Mouse (Mus musculus): ENCODE measurements around the gene Krtcap3. TPM values are rescaled to one million over a fixed set of nuclear protein-coding genes. Genes with fewer than 3 reads are reported as not detected.

Gene Krtcap3
- polyA plus RNA-seq, 1 experiment: 205 TPM

DNA sequence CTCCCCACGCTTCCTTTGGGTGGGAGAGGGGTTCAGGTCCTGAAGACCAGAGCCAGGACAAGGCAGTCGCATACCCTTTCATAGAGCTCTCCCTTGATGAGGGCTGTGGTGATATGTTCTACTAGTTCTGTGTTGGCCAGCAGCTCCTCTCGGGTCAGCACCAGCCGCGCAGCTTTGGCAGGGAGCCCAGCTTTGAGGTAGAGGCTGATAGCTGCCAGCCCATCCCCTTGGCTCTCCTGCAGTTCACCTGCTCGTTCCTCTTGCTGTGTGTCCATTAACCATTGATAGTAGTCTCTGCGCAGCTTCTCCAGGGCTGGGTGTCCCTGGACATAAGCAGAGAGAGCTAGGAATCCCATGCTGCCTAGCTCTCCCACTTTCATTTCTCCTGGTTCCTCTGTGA is 14.6 kb downstream of the Krtcap3 start:
- no peak overlapping the region for H3K4me3 ChIP-seq (ENCODE audit: low read depth, low read length)
- H3K4me1 ChIP-seq (ENCODE audit: control insufficient read depth, insufficient read depth, insufficient read length, low read length): no peaks in the 10 kb centered on the region
- H3K36me3 ChIP-seq (ENCODE audit: control insufficient read depth, insufficient read depth, low read length): peaks cover 4% of the 10 kb centered on the region; the same call in 1 of the 2 replicates
- H3K27ac ChIP-seq (ENCODE audit: insufficient read depth, low read depth, low read length): no peak overlapping the region
- 28% methylated on average over 7 of the region's 7 CpGs for WGBS
- no peak for TF ChIP-seq CTCF (IDR thresholded peaks at IDR 0.05; ENCODE audit: extremely low read depth, insufficient read length, insufficient replicate concordance, low read depth, low read length)
- TF ChIP-seq POLR2A (IDR thresholded peaks at IDR 0.05; ENCODE audit: low read depth, low read length): no peak
- no peaks in the 10 kb centered on the region for H3K27me3 ChIP-seq (ENCODE audit: control insufficient read depth, insufficient read depth, low read length)

DNA sequence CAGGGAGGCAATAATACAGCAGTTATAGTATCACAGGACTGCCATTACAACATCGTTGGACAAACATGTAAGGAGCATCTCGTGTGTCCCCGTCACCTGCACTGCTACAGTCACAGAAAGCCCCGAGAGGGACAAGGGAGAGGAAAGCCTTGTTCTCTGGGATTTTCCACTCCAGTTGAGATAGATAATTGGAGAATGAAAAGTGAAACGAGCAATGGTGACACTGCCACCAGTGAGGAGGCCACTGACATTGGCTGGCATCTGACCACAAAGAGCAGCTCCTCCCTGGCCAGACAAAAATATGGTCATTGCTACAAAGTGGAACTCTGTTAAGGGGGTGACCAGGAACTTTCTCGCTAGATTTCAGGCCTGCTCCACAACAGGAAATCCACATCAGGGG is 16.2 kb downstream of the Krtcap3 start:
- H3K27ac ChIP-seq (ENCODE audit: insufficient read depth, low read depth, low read length): no peak overlapping the region
- H3K27me3 ChIP-seq (ENCODE audit: control insufficient read depth, insufficient read depth, low read length): no peaks in the 10 kb centered on the region
- H3K4me1 ChIP-seq (ENCODE audit: control insufficient read depth, insufficient read depth, insufficient read length, low read length): no peaks in the 10 kb centered on the region
- peaks cover 4% of the 10 kb centered on the region; the same call in 1 of the 2 replicates for H3K36me3 ChIP-seq (ENCODE audit: control insufficient read depth, insufficient read depth, low read length)
- WGBS: 79% methylated on average over 6 of the region's 6 CpGs
- H3K4me3 ChIP-seq (ENCODE audit: low read depth, low read length): no peak overlapping the region
- TF ChIP-seq CTCF (IDR thresholded peaks at IDR 0.05; ENCODE audit: extremely low read depth, insufficient read length, insufficient replicate concordance, low read depth, low read length) (no peak), POLR2A (IDR thresholded peaks at IDR 0.05; ENCODE audit: low read depth, low read length) (no peak)

DNA sequence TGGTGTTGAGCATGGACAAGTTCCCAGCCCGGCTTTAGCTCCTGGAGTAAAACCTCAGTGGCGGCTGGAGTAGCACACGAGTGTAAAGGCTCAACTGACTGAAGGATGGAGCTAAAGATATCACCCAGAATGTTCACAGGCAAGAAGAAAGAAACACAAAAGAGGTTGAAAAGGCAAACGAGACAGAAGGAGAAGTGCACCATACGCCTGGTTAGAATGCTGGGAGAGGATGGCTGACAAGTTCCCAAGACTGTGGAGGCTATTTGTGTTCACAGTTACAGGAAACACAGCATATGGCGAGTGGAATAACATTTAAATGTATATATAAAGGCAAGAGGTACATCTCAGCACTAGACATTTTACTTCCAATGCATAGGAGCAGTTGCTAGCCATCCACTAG is 21.5 kb downstream of the Krtcap3 start:
- no peaks in the 10 kb centered on the region for H3K4me1 ChIP-seq (ENCODE audit: control insufficient read depth, insufficient read depth, insufficient read length, low read length)
- 90% methylated on average over 6 of the region's 6 CpGs for WGBS
- H3K27me3 ChIP-seq (ENCODE audit: control insufficient read depth, insufficient read depth, low read length): no peaks in the 10 kb centered on the region
- no peak overlapping the region for H3K4me3 ChIP-seq (ENCODE audit: low read depth, low read length)
- H3K27ac ChIP-seq (ENCODE audit: insufficient read depth, low read depth, low read length): no peak overlapping the region
- TF ChIP-seq POLR2A (IDR thresholded peaks at IDR 0.05; ENCODE audit: low read depth, low read length) (no peak), CTCF (IDR thresholded peaks at IDR 0.05; ENCODE audit: extremely low read depth, insufficient read length, insufficient replicate concordance, low read depth, low read length) (no peak)
- H3K36me3 ChIP-seq (ENCODE audit: control insufficient read depth, insufficient read depth, low read length): peaks cover 5% of the 10 kb centered on the region

GRCm38 (mm10) chr5:31279245-31279988 is 27.9 kb downstream of the Krtcap3 start:
- no peaks in the 10 kb centered on the region for H3K4me1 ChIP-seq (ENCODE audit: control insufficient read depth, insufficient read depth, insufficient read length, low read length)
- no peak overlapping the region for H3K27ac ChIP-seq (ENCODE audit: insufficient read depth, low read depth, low read length)
- TF ChIP-seq CTCF (IDR thresholded peaks at IDR 0.05; ENCODE audit: extremely low read depth, insufficient read length, insufficient replicate concordance, low read depth, low read length) (no peak), POLR2A (IDR thresholded peaks at IDR 0.05; ENCODE audit: low read depth, low read length) (no peak)
- peaks cover 6% of the 10 kb centered on the region for H3K36me3 ChIP-seq (ENCODE audit: control insufficient read depth, insufficient read depth, low read length)
- WGBS: 83% methylated on average over 20 of the region's 20 CpGs
- H3K27me3 ChIP-seq (ENCODE audit: control insufficient read depth, insufficient read depth, low read length): no peaks in the 10 kb centered on the region
- H3K4me3 ChIP-seq (ENCODE audit: low read depth, low read length): no peak overlapping the region

- 79% methylated on average over 4 of the region's 4 CpGs for WGBS
- TF ChIP-seq POLR2A (IDR thresholded peaks at IDR 0.05; ENCODE audit: low read depth, low read length) (no peak), CTCF (IDR thresholded peaks at IDR 0.05; ENCODE audit: extremely low read depth, insufficient read length, insufficient replicate concordance, low read depth, low read length) (no peak)
- no peak overlapping the region for H3K4me3 ChIP-seq (ENCODE audit: low read depth, low read length)
- H3K4me1 ChIP-seq (ENCODE audit: control insufficient read depth, insufficient read depth, insufficient read length, low read length): peaks cover 2% of the 10 kb centered on the region; the same call in 1 of the 2 replicates
- H3K27me3 ChIP-seq (ENCODE audit: control insufficient read depth, insufficient read depth, low read length): no peaks in the 10 kb centered on the region
- H3K36me3 ChIP-seq (ENCODE audit: control insufficient read depth, insufficient read depth, low read length): peaks cover 6% of the 10 kb centered on the region; the same call in 1 of the 2 replicates
- peak overlapping the region; percentile 51; the same call in 1 of the 2 replicates for H3K27ac ChIP-seq (ENCODE audit: insufficient read depth, low read depth, low read length)
Observed at GRCm38 (mm10) chr5:31288225-31288624, 36.7 kb downstream of the Krtcap3 start.

DNA sequence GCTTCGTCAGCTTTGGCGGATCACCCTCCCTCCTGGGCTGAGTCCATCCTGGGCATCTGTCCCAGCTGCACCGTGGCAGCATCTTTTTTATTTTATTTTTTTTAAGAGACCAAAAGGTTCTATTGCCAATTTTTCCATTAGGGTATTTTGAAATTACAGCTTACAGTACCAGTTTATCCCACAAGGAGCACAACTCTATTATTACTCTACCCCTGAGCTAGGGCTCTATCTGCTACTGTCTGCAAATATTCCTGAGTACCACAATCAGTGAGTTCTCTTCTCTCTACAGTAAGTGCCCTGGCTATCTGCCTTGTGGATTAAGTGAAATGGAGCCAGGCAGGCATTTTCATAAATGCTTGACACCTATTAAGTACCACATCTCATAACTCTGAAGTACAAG is 37.2 kb downstream of the Krtcap3 start:
- Histone ChIP-seq H3K27me3 (ENCODE audit: control insufficient read depth, insufficient read depth, low read length) (no peaks in the 10 kb centered on the region), H3K27ac (ENCODE audit: insufficient read depth, low read depth, low read length) (peak overlapping the region; percentile 51; the same call in 1 of the 2 replicates), H3K4me3 (ENCODE audit: low read depth, low read length) (no peak overlapping the region), H3K36me3 (ENCODE audit: control insufficient read depth, insufficient read depth, low read length) (peaks cover 3% of the 10 kb centered on the region; the same call in 1 of the 2 replicates), H3K4me1 (ENCODE audit: control insufficient read depth, insufficient read depth, insufficient read length, low read length) (peaks cover 2% of the 10 kb centered on the region; the same call in 1 of the 2 replicates)
- TF ChIP-seq CTCF (IDR thresholded peaks at IDR 0.05; ENCODE audit: extremely low read depth, insufficient read length, insufficient replicate concordance, low read depth, low read length) (no peak), POLR2A (IDR thresholded peaks at IDR 0.05; ENCODE audit: low read depth, low read length) (no peak)
- 68% methylated on average over 3 of the region's 3 CpGs for WGBS

GRCm38 (mm10) chr5:31289626-31290230 is 38.2 kb downstream of the Krtcap3 start:
- peaks cover 2% of the 10 kb centered on the region; the same call in 1 of the 2 replicates for H3K4me1 ChIP-seq (ENCODE audit: control insufficient read depth, insufficient read depth, insufficient read length, low read length)
- 49% methylated on average over 3 of the region's 3 CpGs for WGBS
- no peak overlapping the region for H3K4me3 ChIP-seq (ENCODE audit: low read depth, low read length)
- H3K36me3 ChIP-seq (ENCODE audit: control insufficient read depth, insufficient read depth, low read length): peaks cover 3% of the 10 kb centered on the region; the same call in 1 of the 2 replicates
- H3K27ac ChIP-seq (ENCODE audit: insufficient read depth, low read depth, low read length): no peak overlapping the region
- no peaks in the 10 kb centered on the region for H3K27me3 ChIP-seq (ENCODE audit: control insufficient read depth, insufficient read depth, low read length)
- TF ChIP-seq CTCF (IDR thresholded peaks at IDR 0.05; ENCODE audit: extremely low read depth, insufficient read length, insufficient replicate concordance, low read depth, low read length): no peak
- TF ChIP-seq POLR2A (IDR thresholded peaks at IDR 0.05; ENCODE audit: low read depth, low read length): no peak
